Mouse (Mus musculus): ENCODE data around the gene Gm813. TPM values are rescaled to one million over a fixed set of nuclear protein-coding genes. Genes with fewer than 3 reads are reported as not detected.
"Not testable (repeated sequence)": the region's sequence is repeated elsewhere in the genome, so short reads cannot be mapped to it uniquely, and the experiment has no call there.

Gm813 gene
- not detected in 2 replicates for polyA plus RNA-seq (2012; rRNA removed)

GRCm38 (mm10) chr16:58616878-58617277 is at the start of gene Gm813:
Gm813 (minus strand) TSS chr16:58616978.
- DNase-seq, result no peak
- 92% methylated on average over 6 of the region's 6 CpGs for WGBS
- H3K4me1 ChIP-seq (replicated peaks; ENCODE audit: control insufficient read depth, insufficient read depth, low read length), result no peaks in the 10 kb centered on the region
- no peak within 1 kb of the TSS for H3K27ac ChIP-seq (ENCODE audit: control insufficient read depth, insufficient read depth, low read length)
- H3K4me3 ChIP-seq (ENCODE audit: control insufficient read depth, insufficient read depth, low read length), result no peak within 1 kb of the TSS
- no peaks in the 10 kb centered on the region for H3K27me3 ChIP-seq (ENCODE audit: control insufficient read depth, insufficient read depth, low read length)
- TF ChIP-seq CTCF (IDR thresholded peaks at IDR 0.05; ENCODE audit: borderline replicate concordance, control insufficient read depth, extremely low read depth, insufficient read depth, low read length, poor library complexity) (no peak), POLR2A (IDR thresholded peaks at IDR 0.05; ENCODE audit: control insufficient read depth, extremely low read depth, insufficient read depth, low read length, poor library complexity) (no peak)
- H3K36me3 ChIP-seq (ENCODE audit: control insufficient read depth, insufficient read depth, low read length), result no peaks in the 10 kb centered on the region

DNA sequence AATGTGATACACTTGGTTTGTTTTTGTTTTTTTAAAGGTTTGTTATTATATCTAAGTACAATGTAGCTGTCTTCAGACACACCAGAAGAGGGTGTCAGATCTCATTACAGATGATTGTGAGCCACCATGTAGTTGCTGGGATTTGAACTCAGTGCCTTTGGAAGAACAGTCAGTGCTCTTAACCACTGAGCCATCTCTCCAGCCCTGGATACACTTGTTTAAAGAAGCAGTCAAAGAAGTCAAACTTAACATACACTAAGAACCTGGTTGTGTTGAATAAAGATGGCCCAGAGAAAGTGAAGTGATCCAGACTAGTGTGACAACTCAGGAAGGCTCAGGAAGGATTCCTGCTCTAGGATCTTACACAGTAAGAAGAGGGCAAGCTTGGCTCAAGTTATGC is 48.4 kb upstream of the Gm813 start:
- not testable (repeated sequence) for H3K4me3 ChIP-seq (ENCODE audit: control insufficient read depth, insufficient read depth, low read length); H3K27me3 ChIP-seq (ENCODE audit: control insufficient read depth, insufficient read depth, low read length); H3K36me3 ChIP-seq (ENCODE audit: control insufficient read depth, insufficient read depth, low read length); H3K27ac ChIP-seq (ENCODE audit: control insufficient read depth, insufficient read depth, low read length); H3K4me1 ChIP-seq (replicated peaks; ENCODE audit: control insufficient read depth, insufficient read depth, low read length); DNase-seq

GRCm38 (mm10) chr16:58663816-58664215 is 47.0 kb upstream of the Gm813 start:
- Histone ChIP-seq H3K27ac (ENCODE audit: control insufficient read depth, insufficient read depth, low read length) (no peak overlapping the region), H3K27me3 (ENCODE audit: control insufficient read depth, insufficient read depth, low read length) (peaks cover 2% of the 10 kb centered on the region; the same call in 1 of the 2 replicates), H3K36me3 (ENCODE audit: control insufficient read depth, insufficient read depth, low read length) (no peaks in the 10 kb centered on the region), H3K4me3 (ENCODE audit: control insufficient read depth, insufficient read depth, low read length) (no peak overlapping the region), H3K4me1 (replicated peaks; ENCODE audit: control insufficient read depth, insufficient read depth, low read length) (no peaks in the 10 kb centered on the region)
- TF ChIP-seq POLR2A (IDR thresholded peaks at IDR 0.05; ENCODE audit: control insufficient read depth, extremely low read depth, insufficient read depth, low read length, poor library complexity) (no peak), CTCF (IDR thresholded peaks at IDR 0.05; ENCODE audit: borderline replicate concordance, control insufficient read depth, extremely low read depth, insufficient read depth, low read length, poor library complexity) (no peak)
- no peak for DNase-seq
- 86% methylated on average over 2 of the region's 2 CpGs for WGBS

- no peak for DNase-seq
- Histone ChIP-seq H3K27me3 (ENCODE audit: control insufficient read depth, insufficient read depth, low read length) (peaks cover 2% of the 10 kb centered on the region; the same call in 1 of the 2 replicates), H3K27ac (ENCODE audit: control insufficient read depth, insufficient read depth, low read length) (no peak overlapping the region), H3K4me1 (replicated peaks; ENCODE audit: control insufficient read depth, insufficient read depth, low read length) (no peaks in the 10 kb centered on the region), H3K4me3 (ENCODE audit: control insufficient read depth, insufficient read depth, low read length) (no peak overlapping the region), H3K36me3 (ENCODE audit: control insufficient read depth, insufficient read depth, low read length) (no peaks in the 10 kb centered on the region)
- TF ChIP-seq CTCF (IDR thresholded peaks at IDR 0.05; ENCODE audit: borderline replicate concordance, control insufficient read depth, extremely low read depth, insufficient read depth, low read length, poor library complexity), result no peak
- no peak for TF ChIP-seq POLR2A (IDR thresholded peaks at IDR 0.05; ENCODE audit: control insufficient read depth, extremely low read depth, insufficient read depth, low read length, poor library complexity)
- whole genome bisulfite sequencing, result 53% methylated on average over 5 of the region's 5 CpGs
Observed at GRCm38 (mm10) chr16:58663021-58663420, 46.2 kb upstream of the Gm813 start.

DNA sequence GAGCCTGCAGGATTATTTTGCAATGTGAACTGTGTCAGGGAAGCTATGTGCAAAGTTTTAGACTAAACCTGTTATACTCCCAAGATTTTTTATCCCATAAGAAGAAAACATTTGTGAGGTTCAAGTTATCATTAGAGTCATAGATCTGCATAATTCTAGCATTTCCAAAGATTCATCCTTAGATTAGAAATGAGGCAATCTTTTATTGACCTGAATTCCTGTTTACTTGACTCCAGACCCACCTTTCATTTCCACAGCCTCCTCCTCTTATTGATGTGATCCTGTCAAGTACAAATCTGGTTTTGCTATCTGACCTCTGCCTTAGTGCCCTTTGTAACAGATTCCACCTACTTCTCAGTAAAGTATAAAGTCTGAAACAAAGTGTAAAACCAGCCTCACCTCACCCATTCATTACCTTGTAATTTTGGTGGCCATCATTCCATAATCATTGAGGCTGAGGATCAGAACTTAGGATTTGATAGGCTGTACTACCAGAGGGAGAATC is 45.6 kb upstream of the Gm813 start:
- Histone ChIP-seq H3K36me3 (ENCODE audit: control insufficient read depth, insufficient read depth, low read length) (no peaks in the 10 kb centered on the region), H3K4me3 (ENCODE audit: control insufficient read depth, insufficient read depth, low read length) (no peak overlapping the region), H3K27ac (ENCODE audit: control insufficient read depth, insufficient read depth, low read length) (no peak overlapping the region), H3K27me3 (ENCODE audit: control insufficient read depth, insufficient read depth, low read length) (peaks cover 2% of the 10 kb centered on the region; the same call in 1 of the 2 replicates), H3K4me1 (replicated peaks; ENCODE audit: control insufficient read depth, insufficient read depth, low read length) (no peaks in the 10 kb centered on the region)
- no peak for DNase-seq
- TF ChIP-seq CTCF (IDR thresholded peaks at IDR 0.05; ENCODE audit: borderline replicate concordance, control insufficient read depth, extremely low read depth, insufficient read depth, low read length, poor library complexity) (no peak), POLR2A (IDR thresholded peaks at IDR 0.05; ENCODE audit: control insufficient read depth, extremely low read depth, insufficient read depth, low read length, poor library complexity) (no peak)

- Histone ChIP-seq H3K4me1 (replicated peaks; ENCODE audit: control insufficient read depth, insufficient read depth, low read length) (no peaks in the 10 kb centered on the region), H3K36me3 (ENCODE audit: control insufficient read depth, insufficient read depth, low read length) (no peaks in the 10 kb centered on the region), H3K27ac (ENCODE audit: control insufficient read depth, insufficient read depth, low read length) (no peak overlapping the region), H3K27me3 (ENCODE audit: control insufficient read depth, insufficient read depth, low read length) (peaks cover 2% of the 10 kb centered on the region; the same call in 1 of the 2 replicates), H3K4me3 (ENCODE audit: control insufficient read depth, insufficient read depth, low read length) (no peak overlapping the region)
- no peak for DNase-seq
- 51% methylated on average over 5 of the region's 5 CpGs for WGBS
- TF ChIP-seq CTCF (IDR thresholded peaks at IDR 0.05; ENCODE audit: borderline replicate concordance, control insufficient read depth, extremely low read depth, insufficient read depth, low read length, poor library complexity) (no peak), POLR2A (IDR thresholded peaks at IDR 0.05; ENCODE audit: control insufficient read depth, extremely low read depth, insufficient read depth, low read length, poor library complexity) (no peak)
Observed at GRCm38 (mm10) chr16:58661826-58662225, 45.0 kb upstream of the Gm813 start.

GRCm38 (mm10) chr16:58658668-58659067 is 41.9 kb upstream of the Gm813 start:
- no peaks in the 10 kb centered on the region for H3K4me1 ChIP-seq (replicated peaks; ENCODE audit: control insufficient read depth, insufficient read depth, low read length)
- WGBS, result 91% methylated on average over 6 of the region's 6 CpGs
- TF ChIP-seq CTCF (IDR thresholded peaks at IDR 0.05; ENCODE audit: borderline replicate concordance, control insufficient read depth, extremely low read depth, insufficient read depth, low read length, poor library complexity) (no peak), POLR2A (IDR thresholded peaks at IDR 0.05; ENCODE audit: control insufficient read depth, extremely low read depth, insufficient read depth, low read length, poor library complexity) (no peak)
- no peaks in the 10 kb centered on the region for H3K36me3 ChIP-seq (ENCODE audit: control insufficient read depth, insufficient read depth, low read length)
- peaks cover 2% of the 10 kb centered on the region; the same call in 1 of the 2 replicates for H3K27me3 ChIP-seq (ENCODE audit: control insufficient read depth, insufficient read depth, low read length)
- H3K27ac ChIP-seq (ENCODE audit: control insufficient read depth, insufficient read depth, low read length), result no peak overlapping the region
- DNase-seq, result no peak
- H3K4me3 ChIP-seq (ENCODE audit: control insufficient read depth, insufficient read depth, low read length), result no peak overlapping the region

Measured in thymus, adult 2 months (tissue).